Mouse (Mus musculus) limb, embryonic 11.5 days (tissue): ENCODE data around the gene Gm10974. TPM values are rescaled to one million over a fixed set of nuclear protein-coding genes. Genes with fewer than 3 reads are reported as not detected.

Source experiments
- ATAC-seq: fragments of 200-750 bp; cut with Nextera tagmentation; 2 replicates; pipeline ENCODE4 v1.8.0; 2017; ENCODE audit warnings: low read depth; ENCODE audit not compliant: insufficient number of reproducible peaks, low FRiP score, low TSS enrichment
- DNase-seq: peaks from one replicate; pipeline ENCODE4 v3.0.0-alpha.2; 2015; ENCODE audit warnings: low spot score
- H3K27ac ChIP-seq: fragments of 300-500 bp; sonication (generic); replicated peaks from 2 replicates; pipeline ENCODE4 v1.5.1; 2014; ENCODE audit warnings: low read depth, mild to moderate bottlenecking, low read length
- H3K27me3 ChIP-seq: fragments of 300-500 bp; sonication (generic); 2 replicates; pipeline ENCODE4 v1.6.1; 2014; ENCODE audit warnings: mild to moderate bottlenecking, low read length, mixed read lengths; ENCODE audit not compliant: control insufficient read depth, insufficient read depth
- H3K36me3 ChIP-seq: fragments of 300-500 bp; sonication (generic); 2 replicates; pipeline ENCODE4 v1.6.1; 2014; ENCODE audit warnings: mild to moderate bottlenecking, low read length, moderate library complexity, mixed read lengths; ENCODE audit not compliant: control insufficient read depth, insufficient read depth
- H3K4me1 ChIP-seq: fragments of 300-500 bp; sonication (generic); 2 replicates; pipeline ENCODE4 v1.6.1; 2014; ENCODE audit warnings: low read length, mixed read lengths; ENCODE audit not compliant: control insufficient read depth, insufficient read depth
- H3K4me2 ChIP-seq: fragments of 300-500 bp; sonication (generic); 2 replicates; pipeline ENCODE4 v1.6.1; 2014; ENCODE audit warnings: low read depth, mild to moderate bottlenecking, moderate library complexity; ENCODE audit not compliant: severe bottlenecking
- H3K4me3 ChIP-seq: fragments of 300-500 bp; sonication (generic); 2 replicates; pipeline ENCODE4 v1.5.1; 2014; ENCODE audit warnings: low read depth, low read length
- H3K9ac ChIP-seq: fragments of 300-500 bp; sonication (generic); 2 replicates; pipeline ENCODE4 v1.6.1; 2014; ENCODE audit warnings: mild to moderate bottlenecking, low read length
- H3K9me3 ChIP-seq: fragments of 300-500 bp; sonication (generic); 2 replicates; pipeline ENCODE4 v1.6.1; 2016; ENCODE audit warnings: low read length; ENCODE audit not compliant: control insufficient read depth
- WGBS: fragments of 180-500 bp; shearing (Covaris S2); extraction: QIAGEN DNeasy Blood & Tissue Kit; methylation state at CpG from one replicate; pipeline ENCODE4 v1.1.7; 2014; 5-methylcytosine and 5-hydroxymethylcytosine counted together
- microRNA-seq: library from miRNA; unstranded; fragments of <30 nt; microRNA quantifications from one replicate; pipeline ENCODE4, GENCODE M21; 2016
- polyA plus RNA-seq: library from polyadenylated mRNA; unstranded; fragments of >200 nt; fragmentation: Nextera tagmentation; extraction: Ambion mirVana; gene quantifications from 2 replicates; pipeline ENCODE4 v1.2.1, GENCODE M21; 2014

Gm10974 gene
- polyA plus RNA-seq, 1 experiment from 2014 or later: not detected

DNA sequence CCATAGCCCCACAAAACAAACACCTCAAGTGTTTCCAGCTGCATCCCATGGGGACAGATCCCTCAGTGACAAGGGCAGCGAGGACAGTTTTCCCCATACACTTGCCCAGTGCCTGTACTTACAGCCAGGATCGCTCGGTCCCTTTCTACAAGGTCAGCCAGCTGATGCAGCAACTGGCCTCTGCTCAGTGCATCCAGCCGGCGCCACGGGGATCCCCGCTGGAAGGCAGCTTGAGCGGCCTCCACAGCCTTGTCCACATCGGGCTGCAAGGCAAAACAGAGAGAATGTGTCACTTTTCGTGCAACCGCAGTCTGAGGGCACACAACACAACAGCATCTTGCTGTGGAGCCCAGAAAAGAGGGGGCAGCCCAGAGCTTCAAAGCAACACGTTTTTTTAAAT is 53.3 kb downstream of the Gm10974 start:
- Histone ChIP-seq H3K9ac (no peak overlapping the region), H3K27ac (no peak overlapping the region), H3K4me2 (no peak overlapping the region), H3K9me3 (no peaks in the 10 kb centered on the region), H3K4me3 (no peak overlapping the region), H3K4me1 (no peaks in the 10 kb centered on the region), H3K36me3 (no peaks in the 10 kb centered on the region), H3K27me3 (no peaks in the 10 kb centered on the region)
- DNase-seq: no peak
- ATAC-seq: no peak
- 56% methylated on average over 12 of the region's 12 CpGs for WGBS

DNA sequence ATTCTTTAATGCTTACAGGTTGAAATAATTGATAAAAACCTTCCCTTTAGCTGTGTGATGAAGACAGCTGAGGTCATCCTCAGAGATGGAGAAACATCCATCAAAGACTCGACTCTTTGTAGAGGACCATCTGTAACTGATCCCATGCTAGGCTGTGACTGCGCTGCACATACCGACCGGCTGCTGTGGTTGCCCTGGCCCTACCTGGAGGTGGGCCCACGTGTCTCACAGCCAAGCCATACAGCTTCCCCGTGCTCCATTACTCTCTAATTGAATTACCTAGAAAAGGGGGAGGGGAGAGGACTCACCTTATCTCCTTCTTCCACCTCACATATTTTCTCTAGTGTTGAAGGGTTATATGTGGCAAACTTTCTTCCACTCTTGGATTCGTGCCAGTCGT is 56.2 kb downstream of the Gm10974 start:
- no peak for ATAC-seq
- DNase-seq: no peak
- 77% methylated on average over 8 of the region's 8 CpGs for WGBS
- Histone ChIP-seq H3K27me3 (peaks cover 20% of the 10 kb centered on the region), H3K4me2 (no peak overlapping the region), H3K27ac (no peak overlapping the region), H3K9me3 (no peaks in the 10 kb centered on the region), H3K9ac (no peak overlapping the region), H3K4me3 (no peak overlapping the region), H3K4me1 (peaks cover under 1% of the 10 kb centered on the region), H3K36me3 (no peaks in the 10 kb centered on the region)

GRCm38 (mm10) chr7:66427053-66427436 is 61.3 kb downstream of the Gm10974 start:
- peaks cover 6% of the 10 kb centered on the region for H3K4me1 ChIP-seq

GRCm38 (mm10) chr7:66427437-66428161 is 61.9 kb downstream of the Gm10974 start, which contains the start of gene Aldh1a3:
Aldh1a3 (minus strand) TSS chr7:66427517.
- H3K4me3 ChIP-seq: peak within 1 kb of the TSS; percentile 37
- no peaks in the 10 kb centered on the region for H3K9me3 ChIP-seq
- no peaks in the 10 kb centered on the region for H3K36me3 ChIP-seq
- peak; percentile 59 for ATAC-seq
- H3K9ac ChIP-seq: peak within 1 kb of the TSS; percentile 9; the same call in 1 of the 2 replicates
- WGBS: under 1% methylated on average over 53 of the region's 56 CpGs
- DNase-seq: peak; percentile 55
- H3K27ac ChIP-seq: no peak within 1 kb of the TSS
- H3K4me2 ChIP-seq: peak within 1 kb of the TSS; percentile 80
- peaks cover 43% of the 10 kb centered on the region for H3K27me3 ChIP-seq
- peaks cover 6% of the 10 kb centered on the region for H3K4me1 ChIP-seq

More at GRCm38 (mm10) chr7:66427053-66427436, 61.3 kb downstream of the Gm10974 start:
- no peak overlapping the region for H3K27ac ChIP-seq
- WGBS: under 1% methylated on average over 23 of the region's 23 CpGs
- H3K9ac ChIP-seq: peak overlapping the region; percentile 9; the same call in 1 of the 2 replicates
- peak overlapping the region; percentile 80 for H3K4me2 ChIP-seq
- H3K4me3 ChIP-seq: peak overlapping the region; percentile 37
- peak; percentile 64 for DNase-seq
- peak; percentile 33; the same call in 1 of the 2 replicates for ATAC-seq
- H3K27me3 ChIP-seq: peaks cover 43% of the 10 kb centered on the region
- H3K9me3 ChIP-seq: no peaks in the 10 kb centered on the region
- no peaks in the 10 kb centered on the region for H3K36me3 ChIP-seq

DNA sequence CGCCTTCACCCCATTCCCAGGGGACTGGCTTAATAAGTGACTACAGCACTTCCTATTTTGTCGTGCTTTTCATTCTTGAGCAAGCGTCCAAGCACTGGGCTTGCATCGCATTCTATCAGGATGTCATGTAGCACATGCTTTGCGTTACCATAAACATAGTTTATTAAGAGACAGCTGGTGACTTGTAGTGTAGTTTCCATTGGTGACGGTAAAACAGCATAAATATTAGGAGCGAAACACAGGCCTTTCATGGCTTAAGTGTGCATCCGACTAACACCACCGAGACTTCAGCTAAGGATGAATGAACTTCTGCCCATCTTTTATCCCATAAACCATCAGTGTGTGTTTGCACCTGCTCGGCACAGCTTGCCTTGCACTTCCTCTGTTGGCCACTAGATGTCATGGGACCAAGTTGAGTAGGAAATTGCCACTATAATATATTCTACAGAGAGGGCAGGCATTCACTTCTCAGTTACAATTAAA is 68.8 kb downstream of the Gm10974 start:
- Histone ChIP-seq H3K27ac (no peak overlapping the region), H3K9ac (no peak overlapping the region), H3K4me2 (no peak overlapping the region), H3K4me3 (no peak overlapping the region), H3K36me3 (no peaks in the 10 kb centered on the region), H3K9me3 (no peaks in the 10 kb centered on the region), H3K4me1 (no peaks in the 10 kb centered on the region), H3K27me3 (peaks cover under 1% of the 10 kb centered on the region; the same call in 1 of the 2 replicates)
- WGBS: 50% methylated on average over 10 of the region's 10 CpGs
- ATAC-seq (no peak), DNase-seq (peak; percentile 81)

Small RNAs within 50 kb of the gene (microRNA-seq; reads per million reads assigned to microRNA genes)
- gene Mir7057: not detected

Other genes starting within 250 kb of the Gm10974 start
- gene Lrrk1, start 22.4 kb downstream of the Gm10974 start, polyA plus RNA-seq: 5.8 and 7.8 TPM in 2 replicates
- gene Aldh1a3, start 61.6 kb downstream of the Gm10974 start, polyA plus RNA-seq: 1.1 and 1.5 TPM in 2 replicates